Mouse (Mus musculus): ENCODE data around the gene Wfikkn1. TPM values are rescaled to one million over a fixed set of nuclear protein-coding genes. Genes with fewer than 3 reads are reported as not detected.

Wfikkn1 gene
- polyA plus RNA-seq, 1 experiment from 2014 or later: 0.57 TPM

DNA sequence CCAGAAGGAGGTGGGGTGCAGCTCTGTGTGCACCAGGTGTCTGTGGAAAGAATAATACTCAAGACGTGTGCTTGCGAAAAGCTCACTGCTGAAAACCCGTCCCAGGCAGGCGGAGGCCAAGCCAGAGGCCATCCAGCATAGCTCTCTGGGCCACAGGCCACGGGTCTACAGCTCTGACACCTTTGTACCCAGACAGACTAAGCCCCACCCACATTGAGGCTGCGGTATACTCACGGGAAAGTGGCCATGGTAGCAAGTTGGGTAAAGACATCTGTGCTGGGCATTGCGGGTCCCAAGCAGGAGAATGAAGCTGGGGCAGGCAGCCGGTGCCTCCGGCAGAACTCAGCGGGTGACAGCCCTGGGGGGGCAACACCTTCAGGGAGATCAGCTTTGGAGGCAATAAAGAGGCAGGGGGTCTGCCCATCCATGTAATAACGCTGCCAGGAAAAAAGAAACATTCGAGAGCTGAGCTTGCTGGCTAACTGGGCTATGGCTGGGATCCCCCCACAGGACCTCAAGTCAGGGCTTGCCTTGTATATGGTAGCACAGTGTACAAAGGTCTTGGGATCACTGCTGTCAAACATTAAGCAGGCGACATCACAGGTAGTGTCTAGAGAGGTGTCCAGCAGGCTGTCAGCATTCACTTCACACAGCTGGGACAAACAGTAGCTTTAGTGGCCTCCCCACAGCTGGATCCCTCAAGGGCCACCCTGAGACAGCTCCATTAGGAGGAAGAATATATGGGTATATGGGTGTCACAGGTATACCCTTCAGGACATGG, 41.0 kb downstream of the Wfikkn1 start:
- Histone ChIP-seq H3K36me3 (peaks cover 64% of the 10 kb centered on the region), H3K9ac (no peak overlapping the region; the same call in 1 of the 2 replicates), H3K4me3 (no peak overlapping the region), H3K4me1 (peaks cover 44% of the 10 kb centered on the region), H3K27me3 (no peaks in the 10 kb centered on the region), H3K9me3 (no peaks in the 10 kb centered on the region), H3K4me2 (replicated peaks) (no peak overlapping the region), H3K27ac (no peak overlapping the region)
- ATAC-seq (ENCODE audit: low FRiP score, low read depth): no peak
- 85% methylated on average over 14 of the region's 14 CpGs for WGBS

DNA sequence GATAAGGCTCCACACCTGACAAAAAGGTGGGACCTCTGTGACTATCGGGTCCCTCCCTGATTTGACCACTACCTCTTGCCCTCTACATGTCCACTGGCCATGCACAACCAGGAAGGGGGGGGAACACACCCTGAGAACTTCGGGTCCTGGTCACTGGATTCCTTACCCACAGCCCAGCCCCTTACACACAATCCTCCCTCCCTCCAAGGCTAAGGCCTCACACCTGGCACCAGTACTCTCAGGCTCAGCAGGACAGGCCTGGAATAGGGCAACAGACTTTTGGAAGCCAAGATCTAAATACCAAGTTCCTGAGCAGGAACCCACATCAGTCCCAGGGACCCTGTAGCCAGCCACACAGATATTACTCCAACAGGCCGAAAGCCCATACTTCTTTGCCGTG, 41.8 kb downstream of the Wfikkn1 start:
- H3K9ac ChIP-seq: no peak overlapping the region
- H3K4me2 ChIP-seq (replicated peaks): no peak overlapping the region
- peaks cover 66% of the 10 kb centered on the region for H3K36me3 ChIP-seq
- 88% methylated on average over 4 of the region's 4 CpGs for WGBS
- no peaks in the 10 kb centered on the region for H3K27me3 ChIP-seq
- no peak for ATAC-seq (ENCODE audit: low FRiP score, low read depth)
- H3K4me3 ChIP-seq: no peak overlapping the region
- H3K9me3 ChIP-seq: no peaks in the 10 kb centered on the region
- H3K4me1 ChIP-seq: peaks cover 49% of the 10 kb centered on the region
- no peak overlapping the region for H3K27ac ChIP-seq

GRCm38 (mm10) chr17:25837533-25837932, 43.1 kb downstream of the Wfikkn1 start:
- H3K9me3 ChIP-seq: no peaks in the 10 kb centered on the region
- H3K27me3 ChIP-seq: no peaks in the 10 kb centered on the region
- H3K36me3 ChIP-seq: peaks cover 61% of the 10 kb centered on the region
- WGBS: 68% methylated on average over 3 of the region's 3 CpGs
- H3K4me1 ChIP-seq: peaks cover 44% of the 10 kb centered on the region
- H3K27ac ChIP-seq: no peak overlapping the region
- peak overlapping the region; percentile 98 for H3K4me2 ChIP-seq (replicated peaks)
- H3K4me3 ChIP-seq: peak overlapping the region; percentile 42; the same call in 1 of the 2 replicates
- no peak for ATAC-seq (ENCODE audit: low FRiP score, low read depth)
- peak overlapping the region; percentile 68 for H3K9ac ChIP-seq

GRCm38 (mm10) chr17:25837076-25837410, 43.6 kb downstream of the Wfikkn1 start, which contains the start of gene Rhbdl1:
TSS of gene Rhbdl1 (minus strand) at chr17:25837295.
- Histone ChIP-seq H3K27ac (peak within 1 kb of the TSS; percentile 33; the same call in 1 of the 2 replicates), H3K27me3 (no peaks in the 10 kb centered on the region), H3K36me3 (peaks cover 56% of the 10 kb centered on the region), H3K4me1 (peaks cover 45% of the 10 kb centered on the region), H3K9me3 (no peaks in the 10 kb centered on the region), H3K9ac (peak within 1 kb of the TSS; percentile 68), H3K4me2 (replicated peaks) (peak within 1 kb of the TSS; percentile 98), H3K4me3 (peak within 1 kb of the TSS; percentile 42)
- ATAC-seq (ENCODE audit: low FRiP score, low read depth): no peak
- 3% methylated on average over 24 of the region's 29 CpGs for WGBS

DNA sequence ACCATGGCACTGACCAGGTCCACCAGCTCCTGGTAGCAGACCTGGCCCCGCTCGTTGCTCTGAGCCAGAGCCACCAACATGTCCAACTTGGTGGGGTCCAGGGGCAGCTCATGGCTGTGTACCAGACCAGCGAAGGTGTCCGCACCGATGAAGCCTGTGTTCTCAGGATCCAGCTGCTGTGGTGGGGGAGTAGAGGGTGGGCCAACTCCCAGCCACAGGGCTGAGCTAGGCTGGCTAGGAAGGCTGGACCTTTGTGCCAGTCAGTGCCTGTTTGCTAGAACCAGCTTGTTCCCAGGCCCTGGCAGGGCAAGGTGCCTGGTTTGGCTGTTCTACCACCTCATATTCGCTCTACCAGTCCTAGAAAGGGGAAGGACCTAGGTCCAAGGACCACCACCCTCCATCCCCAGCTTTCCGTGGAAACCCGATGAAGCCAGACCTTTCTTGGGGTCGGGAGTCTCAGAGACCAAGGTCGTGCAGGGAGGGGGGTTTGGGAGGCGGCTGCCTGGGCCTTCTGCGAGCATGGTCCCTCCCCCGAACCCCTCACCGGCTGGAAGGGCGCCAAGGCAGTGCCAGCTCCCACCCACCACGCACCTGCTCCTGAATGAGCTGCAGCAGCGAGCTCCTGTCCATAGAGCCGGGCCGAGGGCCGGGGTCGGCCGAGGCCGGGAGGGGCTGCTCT, 44.1 kb downstream of the Wfikkn1 start:
- 24% methylated on average over 22 of the region's 23 CpGs for WGBS
- Histone ChIP-seq H3K4me2 (replicated peaks) (peak overlapping the region; percentile 98), H3K4me3 (peak overlapping the region; percentile 42), H3K4me1 (peaks cover 50% of the 10 kb centered on the region), H3K27ac (peak overlapping the region; percentile 33; the same call in 1 of the 2 replicates), H3K9me3 (no peaks in the 10 kb centered on the region), H3K9ac (peak overlapping the region; percentile 68), H3K27me3 (no peaks in the 10 kb centered on the region), H3K36me3 (peaks cover 55% of the 10 kb centered on the region)
- ATAC-seq (ENCODE audit: low FRiP score, low read depth): no peak

DNA sequence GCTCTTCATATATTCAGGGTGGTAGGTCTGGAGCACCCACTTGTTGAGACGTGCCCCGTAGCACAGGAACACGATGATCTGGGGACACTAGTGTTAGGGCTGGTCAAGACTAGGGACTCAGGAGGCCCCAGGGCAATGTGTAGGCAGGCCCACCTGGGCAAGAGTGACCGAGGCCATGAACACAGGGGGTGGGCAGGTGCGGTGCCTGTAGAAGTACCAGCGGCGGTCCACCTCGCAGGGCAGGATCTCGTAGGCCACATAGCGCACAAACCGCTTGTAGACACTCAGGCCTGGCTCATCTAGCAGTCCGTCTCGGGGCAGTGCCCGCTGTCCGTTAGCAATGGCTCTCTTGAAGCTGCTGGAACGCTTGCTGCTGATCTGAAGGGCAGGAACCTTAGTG, 44.8 kb downstream of the Wfikkn1 start:
- peak overlapping the region; percentile 3; the same call in 1 of the 2 replicates for H3K4me3 ChIP-seq
- H3K4me1 ChIP-seq: peaks cover 57% of the 10 kb centered on the region
- H3K9me3 ChIP-seq: no peaks in the 10 kb centered on the region
- no peaks in the 10 kb centered on the region for H3K27me3 ChIP-seq
- ATAC-seq (ENCODE audit: low FRiP score, low read depth): no peak
- H3K4me2 ChIP-seq (replicated peaks): peak overlapping the region; percentile 98; the same call in 1 of the 2 replicates
- H3K9ac ChIP-seq: 0 out of 2 replicates have a peak overlapping the region, but pooled peaks have one; percentile 68
- WGBS: 93% methylated on average over 16 of the region's 16 CpGs
- no peak overlapping the region for H3K27ac ChIP-seq
- peaks cover 55% of the 10 kb centered on the region for H3K36me3 ChIP-seq

- H3K9ac ChIP-seq: peak overlapping the region; percentile 75; the same call in 1 of the 2 replicates
- H3K36me3 ChIP-seq: peaks cover 55% of the 10 kb centered on the region
- no peak for ATAC-seq (ENCODE audit: low FRiP score, low read depth)
- no peak overlapping the region for H3K27ac ChIP-seq
- H3K4me2 ChIP-seq (replicated peaks): peak overlapping the region; percentile 98
- WGBS: 93% methylated on average over 7 of the region's 7 CpGs
- H3K27me3 ChIP-seq: no peaks in the 10 kb centered on the region
- H3K4me1 ChIP-seq: peaks cover 62% of the 10 kb centered on the region
- H3K4me3 ChIP-seq: 0 out of 2 replicates have a peak overlapping the region, but pooled peaks have one; percentile 88
- no peaks in the 10 kb centered on the region for H3K9me3 ChIP-seq
Observed at GRCm38 (mm10) chr17:25835301-25835700, 45.4 kb downstream of the Wfikkn1 start.

- peak overlapping the region; percentile 98 for H3K4me2 ChIP-seq (replicated peaks)
- H3K27me3 ChIP-seq: no peaks in the 10 kb centered on the region
- no peak for ATAC-seq (ENCODE audit: low FRiP score, low read depth)
- H3K9ac ChIP-seq: peak overlapping the region; percentile 75
- peaks cover 54% of the 10 kb centered on the region for H3K36me3 ChIP-seq
- 87% methylated on average over 12 of the region's 12 CpGs for WGBS
- no peak overlapping the region for H3K27ac ChIP-seq
- no peaks in the 10 kb centered on the region for H3K9me3 ChIP-seq
- peaks cover 68% of the 10 kb centered on the region for H3K4me1 ChIP-seq
- peak overlapping the region; percentile 88 for H3K4me3 ChIP-seq
Observed at GRCm38 (mm10) chr17:25834595-25835222, 45.9 kb downstream of the Wfikkn1 start.

DNA sequence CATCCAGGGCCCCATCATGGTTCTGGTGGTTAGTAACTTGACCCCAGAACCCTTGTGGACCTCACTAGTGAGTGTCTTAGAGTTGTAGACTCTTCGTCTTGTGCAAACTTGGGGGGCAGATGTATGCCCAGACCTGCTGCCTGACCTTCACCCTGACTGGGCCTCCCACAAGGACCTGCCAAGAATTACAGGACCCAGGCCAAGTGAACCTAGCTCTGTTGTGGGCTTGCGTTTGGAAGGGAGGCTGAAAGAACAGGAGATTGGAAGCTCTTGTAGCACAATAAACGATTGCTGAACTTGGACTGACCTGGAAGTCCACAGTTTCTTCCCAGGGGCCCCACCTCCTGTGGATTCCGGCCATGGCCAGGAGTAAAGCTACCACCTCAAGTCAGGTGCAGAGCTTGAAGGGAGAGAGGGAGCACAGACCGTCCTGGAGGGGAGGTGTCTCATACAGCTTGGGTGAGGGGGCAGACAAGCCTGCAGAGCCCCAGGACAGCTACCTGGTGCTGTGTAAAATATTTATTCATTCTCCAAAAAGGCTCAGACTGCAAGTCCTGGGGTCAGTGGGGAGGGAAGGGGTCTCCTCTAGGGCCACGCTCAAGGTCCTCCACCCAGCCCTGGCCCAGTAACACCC, 46.6 kb downstream of the Wfikkn1 start:
- H3K4me2 ChIP-seq (replicated peaks): peak overlapping the region; percentile 98
- H3K36me3 ChIP-seq: peaks cover 47% of the 10 kb centered on the region
- H3K9ac ChIP-seq: peak overlapping the region; percentile 75
- no peak for ATAC-seq (ENCODE audit: low FRiP score, low read depth)
- no peaks in the 10 kb centered on the region for H3K9me3 ChIP-seq
- H3K4me3 ChIP-seq: peak overlapping the region; percentile 88
- no peaks in the 10 kb centered on the region for H3K27me3 ChIP-seq
- H3K4me1 ChIP-seq: peaks cover 74% of the 10 kb centered on the region
- WGBS: 41% methylated on average over 6 of the region's 6 CpGs
- H3K27ac ChIP-seq: peak overlapping the region; percentile 92

DNA sequence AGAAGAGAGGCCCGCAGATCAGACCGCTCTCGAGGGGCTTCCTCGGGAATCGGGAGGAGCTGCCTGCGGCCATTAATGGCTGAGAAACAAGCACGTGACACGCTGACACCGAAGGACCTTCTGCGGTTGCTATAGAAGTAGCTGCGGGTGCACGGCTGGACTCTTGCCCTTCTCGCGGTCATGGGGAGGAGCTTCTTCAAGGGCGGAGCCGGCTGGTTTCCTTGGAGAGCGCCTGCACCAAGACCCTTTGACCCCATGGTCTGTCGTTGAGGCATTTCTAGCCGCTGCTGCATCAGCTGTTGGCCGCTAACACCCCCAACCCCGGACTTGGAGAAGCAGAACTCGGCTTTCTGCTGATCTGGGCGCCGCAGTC, 47.4 kb downstream of the Wfikkn1 start, which contains the start of gene Stub1:
Gene Stub1, minus strand, starts transcription at position 114 of the 373 bp plus-strand sequence.
- 0% methylated on average over 24 of the region's 24 CpGs for WGBS
- ATAC-seq (ENCODE audit: low FRiP score, low read depth): peak; percentile 60
- H3K4me3 ChIP-seq: peak within 1 kb of the TSS; percentile 88
- no peaks in the 10 kb centered on the region for H3K27me3 ChIP-seq
- peak within 1 kb of the TSS; percentile 98 for H3K4me2 ChIP-seq (replicated peaks)
- H3K4me1 ChIP-seq: peaks cover 78% of the 10 kb centered on the region
- H3K27ac ChIP-seq: peak within 1 kb of the TSS; percentile 92
- peak within 1 kb of the TSS; percentile 91 for H3K9ac ChIP-seq
- H3K9me3 ChIP-seq: no peaks in the 10 kb centered on the region
- peaks cover 42% of the 10 kb centered on the region for H3K36me3 ChIP-seq

DNA sequence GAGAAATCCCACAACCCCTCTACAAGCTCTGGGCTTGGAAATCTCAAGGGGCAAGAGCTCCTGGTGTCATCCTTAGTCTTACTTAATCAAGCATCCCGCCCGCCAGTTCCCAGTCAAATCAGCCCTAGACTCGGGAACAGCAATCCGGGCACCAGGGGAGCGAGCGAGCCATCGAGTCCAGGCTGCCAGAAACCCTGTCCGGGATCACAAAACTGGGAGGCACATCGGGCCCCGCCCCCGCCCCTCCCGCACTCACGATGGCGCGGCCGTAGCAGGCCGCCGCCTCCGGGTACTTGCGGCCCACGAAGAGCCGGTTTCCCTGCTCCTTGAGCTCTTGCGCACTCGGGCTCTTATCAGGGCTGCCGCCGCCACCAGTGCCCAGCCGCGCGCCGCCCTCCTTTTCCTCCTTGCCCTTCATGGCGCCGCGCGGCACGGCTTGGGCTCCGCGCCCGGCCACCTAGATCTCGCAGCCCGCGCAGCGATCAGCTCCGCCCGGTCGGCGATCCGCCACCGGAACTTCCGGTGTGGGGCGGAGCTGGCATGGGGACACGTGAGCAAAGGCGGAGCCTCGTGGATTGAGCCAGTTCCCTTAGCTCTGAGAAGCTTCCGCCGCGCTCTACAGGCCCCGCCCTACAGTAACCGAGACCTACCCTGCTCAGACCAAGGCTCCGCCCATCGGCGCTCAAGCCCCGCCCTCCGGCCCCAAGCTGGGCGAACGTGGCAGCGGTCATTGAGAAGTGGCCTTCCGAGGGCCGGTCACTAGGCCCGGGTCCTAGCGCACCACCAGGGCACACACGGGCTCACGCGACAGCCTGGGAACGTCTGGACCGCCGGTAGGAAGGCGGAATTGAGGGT, 48.0 kb downstream of the Wfikkn1 start:
- H3K36me3 ChIP-seq: peaks cover 38% of the 10 kb centered on the region
- peak overlapping the region; percentile 92 for H3K27ac ChIP-seq
- H3K9me3 ChIP-seq: no peaks in the 10 kb centered on the region
- peak; percentile 90 for ATAC-seq (ENCODE audit: low FRiP score, low read depth)
- peak overlapping the region; percentile 88 for H3K4me3 ChIP-seq
- peak overlapping the region; percentile 91 for H3K9ac ChIP-seq
- H3K27me3 ChIP-seq: no peaks in the 10 kb centered on the region
- peak overlapping the region; percentile 98 for H3K4me2 ChIP-seq (replicated peaks)
- WGBS: under 1% methylated on average over 77 of the region's 77 CpGs
- peaks cover 79% of the 10 kb centered on the region for H3K4me1 ChIP-seq
